ENCODE assay signal across 11 mouse cellular contexts in genomic region chr6:39527337-39527784, GRCm38 (mm10). TPM values are rescaled to one million over a fixed set of nuclear protein-coding genes. Genes with fewer than 3 reads are reported as not detected.
DNase-seq lines count a peak whose midpoint lies in the region; ATAC-seq and TF ChIP-seq lines count a peak whose summit lies in the region.
"Had no signal": no experiment of that assay in that cellular context is flagged by ENCODE, and none has a peak within 500 bp of the region (broad histone marks: within the 10 kb centered on the region; RNA-seq: fewer than 3 reads in every experiment).

No protein-coding gene starts in this region.

- ATAC-seq in forebrain, embryonic 13.5 days, result 0 out of 2 replicates have a peak, but pooled peaks have one; percentile 3
- peak; percentile 28 for ATAC-seq in hindbrain, postnatal 0 days

- no peaks in the 10 kb centered on the region for H3K9me3 ChIP-seq in forebrain, embryonic 13.5 days (replicated peaks)
- H3K9me3 ChIP-seq in forebrain, embryonic 10.5 days, result no peaks in the 10 kb centered on the region
- no peaks in the 10 kb centered on the region for H3K9me3 ChIP-seq in hindbrain, postnatal 0 days (ENCODE audit: low read length)

- peaks cover 24% of the 10 kb centered on the region for H3K4me1 ChIP-seq in forebrain, embryonic 13.5 days
- H3K4me1 ChIP-seq in forebrain, embryonic 10.5 days, result peaks cover 21% of the 10 kb centered on the region
- peaks cover 15% of the 10 kb centered on the region for H3K4me1 ChIP-seq in hindbrain, postnatal 0 days (ENCODE audit: insufficient read depth, low read length)
- H3K4me1 ChIP-seq in kidney, adult 2 months (ENCODE audit: control insufficient read depth, insufficient read depth, low read length), result no peaks in the 10 kb centered on the region

- peak overlapping the region; percentile 78; the same call in 1 of the 2 replicates for H3K27ac ChIP-seq in forebrain, embryonic 13.5 days
- no peak overlapping the region for H3K27ac ChIP-seq in forebrain, embryonic 10.5 days
- peak overlapping the region; percentile 84 for H3K27ac ChIP-seq in hindbrain, postnatal 0 days
- H3K27ac ChIP-seq in kidney, adult 2 months (ENCODE audit: insufficient read depth, low read depth, low read length), result no peak overlapping the region

- DNase-seq in forebrain, embryonic 10.5 days (ENCODE audit: extremely low spot score, low spot score), result no peak
- peak; percentile 59 for DNase-seq in right cerebral cortex, adult 18-20 months
- no peak for DNase-seq in right cerebral cortex, postnatal 36 days (ENCODE audit: low spot score in 2 of 2)
- DNase-seq in hindbrain, postnatal 0 days (ENCODE audit: low spot score), result peak; percentile 46
- peak; percentile 22 for DNase-seq in splenic B cell, adult 2 months (ENCODE audit: low read depth, low spot score)
- no peak for DNase-seq in kidney, adult 2 months
- DNase-seq in kidney, postnatal 36 days, result no peak
- DNase-seq: cerebellum, adult 9-10 months; gastrocnemius, postnatal 14 days had no signal

- H3K9ac ChIP-seq in forebrain, embryonic 13.5 days, result no peak overlapping the region
- H3K9ac ChIP-seq in hindbrain, postnatal 0 days (replicated peaks; ENCODE audit: low read length), result no peak overlapping the region

- H3K4me2 ChIP-seq in forebrain, embryonic 13.5 days, result no peak overlapping the region
- 0 out of 2 replicates have a peak overlapping the region, but pooled peaks have one; percentile 45 for H3K4me2 ChIP-seq in hindbrain, postnatal 0 days (ENCODE audit: low read depth, low read length)

- peaks cover 12% of the 10 kb centered on the region for H3K36me3 ChIP-seq in forebrain, embryonic 13.5 days (ENCODE audit: poor library complexity, severe bottlenecking)
- H3K36me3 ChIP-seq in forebrain, embryonic 10.5 days (replicated peaks), result peaks cover 43% of the 10 kb centered on the region
- peaks cover 7% of the 10 kb centered on the region; the same call in 1 of the 2 replicates for H3K36me3 ChIP-seq in hindbrain, postnatal 0 days (ENCODE audit: insufficient read depth, low read length)
- H3K36me3 ChIP-seq in splenic B cell, adult 2 months (ENCODE audit: control insufficient read depth, insufficient read depth, low read length, poor library complexity, severe bottlenecking), result no peaks in the 10 kb centered on the region
- no peaks in the 10 kb centered on the region for H3K36me3 ChIP-seq in kidney, adult 2 months (ENCODE audit: control insufficient read depth, insufficient read depth, low read length)

- no peaks in the 10 kb centered on the region for H3K27me3 ChIP-seq in forebrain, embryonic 13.5 days
- H3K27me3 ChIP-seq in forebrain, embryonic 10.5 days (ENCODE audit: poor library complexity, severe bottlenecking), result no peaks in the 10 kb centered on the region
- no peaks in the 10 kb centered on the region for H3K27me3 ChIP-seq in hindbrain, postnatal 0 days (ENCODE audit: insufficient read depth, low read length)
- no peaks in the 10 kb centered on the region for H3K27me3 ChIP-seq in splenic B cell, adult 2 months (ENCODE audit: control insufficient read depth, insufficient read depth, low read length, poor library complexity, severe bottlenecking)
- no peaks in the 10 kb centered on the region for H3K27me3 ChIP-seq in kidney, adult 2 months (replicated peaks; ENCODE audit: control insufficient read depth, insufficient read depth, low read length)

- WGBS in forebrain, embryonic 13.5 days, result 91% methylated on average over 7 of the region's 7 CpGs
- WGBS in forebrain, embryonic 10.5 days, result 88% methylated on average over 7 of the region's 7 CpGs
- WGBS in hindbrain, postnatal 0 days, result 54% methylated on average over 7 of the region's 7 CpGs
- WGBS in kidney, adult 2 months, result 89% methylated on average over 7 of the region's 7 CpGs

- no peak for TF ChIP-seq POLR2A in kidney, adult 2 months (IDR thresholded peaks at IDR 0.05; ENCODE audit: low read depth, low read length)

- H3K4me3 ChIP-seq in forebrain, embryonic 13.5 days, result no peak overlapping the region
- H3K4me3 ChIP-seq in forebrain, embryonic 10.5 days, result no peak overlapping the region
- no peak overlapping the region for H3K4me3 ChIP-seq in hindbrain, postnatal 0 days (ENCODE audit: low read length)
- no peak overlapping the region for H3K4me3 ChIP-seq in kidney, adult 2 months (ENCODE audit: insufficient read depth, low read depth, low read length)

- TF ChIP-seq CTCF in hindbrain, postnatal 0 days (IDR thresholded peaks at IDR 0.05; ENCODE audit: low read depth), result no peak
- no peak for TF ChIP-seq CTCF in kidney, adult 2 months (conservative IDR thresholded peaks at IDR 0.05; ENCODE audit: insufficient read depth, insufficient read length, low read depth, low read length)

RNA-seq across cellular contexts. Expression of gene Dennd2a, which starts 30.3 kb away (rescaled TPM):
- 19.6 and 22.8 TPM in 2 replicates for polyA plus RNA-seq in forebrain, embryonic 13.5 days (2015; fragmentation: Nextera tagmentation; extraction: Ambion mirVana)
- polyA plus RNA-seq in forebrain, embryonic 10.5 days (2016; fragmentation: Nextera tagmentation; extraction: Ambion mirVana), result 32.8 and 33.4 TPM in 2 replicates
- total RNA-seq in hindbrain, postnatal 0 days (2014; rRNA removed), result 19.2 and 30.4 TPM in 2 replicates
- 13.2 and 14.6 TPM in 2 replicates for polyA plus RNA-seq in hindbrain, postnatal 0 days (2015; fragmentation: Nextera tagmentation; extraction: Ambion mirVana)
- 6.3 and 6.6 TPM in 2 replicates for polyA plus RNA-seq in kidney, adult 2 months (2012; rRNA removed)

RNA-seq across cellular contexts. Expression of gene Adck2, which starts 46.3 kb away (rescaled TPM):
- 35.7 and 39.0 TPM in 2 replicates for polyA plus RNA-seq in forebrain, embryonic 13.5 days (2015; fragmentation: Nextera tagmentation; extraction: Ambion mirVana)
- polyA plus RNA-seq in forebrain, embryonic 10.5 days (2016; fragmentation: Nextera tagmentation; extraction: Ambion mirVana), result 19.1 and 22.1 TPM in 2 replicates
- total RNA-seq in hindbrain, postnatal 0 days (2014; rRNA removed), result 14.8 and 18.8 TPM in 2 replicates
- polyA plus RNA-seq in hindbrain, postnatal 0 days (2015; fragmentation: Nextera tagmentation; extraction: Ambion mirVana), result 35.6 and 36.9 TPM in 2 replicates
- 11.0 and 15.3 TPM in 2 replicates for polyA plus RNA-seq in kidney, adult 2 months (2012; rRNA removed)

RNA-seq across cellular contexts. Expression of gene Gm42420, which starts 58.2 kb away (rescaled TPM):
- polyA plus RNA-seq in forebrain, embryonic 13.5 days (2015; fragmentation: Nextera tagmentation; extraction: Ambion mirVana), result 0.79 TPM in 1 of 2 replicates, not detected in the other
- polyA plus RNA-seq in forebrain, embryonic 10.5 days (2016; fragmentation: Nextera tagmentation; extraction: Ambion mirVana), result 0.74 TPM in 1 of 2 replicates, not detected in the other
- not detected in 2 replicates for total RNA-seq in hindbrain, postnatal 0 days (2014; rRNA removed)
- polyA plus RNA-seq in hindbrain, postnatal 0 days (2015; fragmentation: Nextera tagmentation; extraction: Ambion mirVana), result 1.3 and 2.5 TPM in 2 replicates
- 1.4 and 1.8 TPM in 2 replicates for polyA plus RNA-seq in kidney, adult 2 months (2012; rRNA removed)
- total RNA-seq: gastrocnemius, postnatal 14 days had no signal
- polyA plus RNA-seq: C2C12 had no signal

Comparison
In these comparisons a context has a peak if more than half of its experiments do, and no peak if none do; other contexts are left out.
1. H3K27ac ChIP-seq: peak in forebrain, embryonic 13.5 days (single experiment) and hindbrain, postnatal 0 days (single experiment); none in forebrain, embryonic 10.5 days (single experiment) and kidney, adult 2 months (single experiment).
2. DNase-seq: peak in right cerebral cortex, adult 18-20 months (single experiment), hindbrain, postnatal 0 days (single experiment) and splenic B cell, adult 2 months (single experiment); none in forebrain, embryonic 10.5 days (single experiment), right cerebral cortex, postnatal 36 days (0 of 2), kidney, adult 2 months (single experiment) and kidney, postnatal 36 days (0 of 2).